In the genomic region with DNA sequence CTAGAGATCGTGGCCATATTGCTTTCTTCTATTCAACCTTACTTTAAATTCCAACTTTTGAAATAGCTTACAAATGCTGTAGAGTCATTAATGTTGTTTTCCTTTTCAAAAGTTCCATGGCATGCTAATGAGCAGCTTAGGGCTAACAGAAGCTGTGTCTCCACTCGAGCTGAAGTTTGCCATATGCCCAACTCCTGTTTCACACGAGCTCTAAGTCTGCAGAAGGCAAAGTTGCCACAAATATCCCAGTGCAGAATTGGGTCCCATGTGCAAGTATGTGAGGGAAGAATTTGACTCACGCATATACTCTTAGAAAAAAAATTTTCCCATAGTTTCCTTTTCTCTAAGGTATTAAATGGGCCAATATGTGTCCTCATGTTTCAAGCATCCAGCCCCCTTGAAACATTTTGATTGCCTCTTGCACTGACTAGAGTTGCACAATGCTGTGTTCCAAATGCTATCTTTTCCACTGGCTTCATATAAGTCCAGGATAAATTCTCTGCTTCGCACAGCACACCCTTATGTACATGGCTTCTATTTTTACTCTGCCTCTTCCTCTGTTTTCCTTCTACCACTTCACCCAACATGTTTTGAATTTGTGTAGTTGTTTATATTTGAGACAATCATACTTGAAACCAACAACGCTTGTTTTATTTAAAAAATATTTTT, we compare ENCODE assay signal across 27 mouse cellular contexts.
A peak's percentile ranks its signal among the peaks of the same experiment; 100 is the strongest.
DNase-seq lines count a peak whose midpoint lies in the region; ATAC-seq and TF ChIP-seq lines count a peak whose summit lies in the region.
"Had no signal": no experiment of that assay in that cellular context is flagged by ENCODE, and none has a peak within 500 bp of the region (broad histone marks: within the 10 kb centered on the region; RNA-seq: fewer than 3 reads in every experiment).

No protein-coding gene starts in this region.

- TF ChIP-seq EP300 in heart, postnatal 0 days (IDR thresholded peaks at IDR 0.05; ENCODE audit: low read depth): no peak

- intact Hi-C loops in heart, postnatal 25 days (cut with DNase I): no loop called here

- DNase-seq in cerebellum, postnatal 10 days: peak; percentile 14 to 26
- no peak for DNase-seq in cerebellum, adult 9-11 months
- peak; percentile 18 for DNase-seq in heart, postnatal 0 days (ENCODE audit: low spot score)
- no peak for DNase-seq in heart, postnatal 25 days (ENCODE audit: low spot score)
- DNase-seq in midbrain, postnatal 0 days (ENCODE audit: low spot score): peak; percentile 26
- DNase-seq in telencephalon, adult 2 months (ENCODE audit: low read depth, low spot score): peak; percentile 23
- no peak for DNase-seq in kidney, adult 11 months
- DNase-seq: adrenal gland, adult 2 months; adrenal gland, postnatal 36 days; cerebellum, adult 8-10 months; embryo, embryonic 11 days; heart, postnatal 36 days; kidney, postnatal 14 days; liver; lung, adult 2 months; lung, postnatal 10 days; thymus, postnatal 14 days had no signal

- H3K9ac ChIP-seq in heart, postnatal 0 days (replicated peaks; ENCODE audit: low read depth, low read length): no peak overlapping the region
- no peak overlapping the region for H3K9ac ChIP-seq in midbrain, postnatal 0 days (replicated peaks; ENCODE audit: low read length, poor library complexity, severe bottlenecking)
- H3K9ac ChIP-seq in midbrain, embryonic 15.5 days: no peak overlapping the region
- H3K9ac ChIP-seq: forebrain, embryonic 15.5 days; hindbrain, embryonic 12.5 days; liver, embryonic 14.5 days; midbrain, embryonic 13.5 days; neural tube, embryonic 15.5 days had no signal

- no peaks in the 10 kb centered on the region for H3K36me3 ChIP-seq in heart, postnatal 0 days (replicated peaks; ENCODE audit: control insufficient read depth, insufficient read depth, low read length)
- no peaks in the 10 kb centered on the region for H3K36me3 ChIP-seq in midbrain, postnatal 0 days (ENCODE audit: insufficient read depth, low read length)
- no peaks in the 10 kb centered on the region for H3K36me3 ChIP-seq in midbrain, embryonic 15.5 days (replicated peaks)
- H3K36me3 ChIP-seq: forebrain, embryonic 15.5 days; hindbrain, embryonic 12.5 days; midbrain, embryonic 13.5 days; neural tube, embryonic 15.5 days had no signal

- peaks cover 5% of the 10 kb centered on the region; the same call in 1 of the 2 replicates for H3K4me1 ChIP-seq in heart, postnatal 0 days (ENCODE audit: control insufficient read depth, insufficient read depth)
- peaks cover 3% of the 10 kb centered on the region; the same call in 1 of the 2 replicates for H3K4me1 ChIP-seq in midbrain, postnatal 0 days (ENCODE audit: insufficient read depth, low read length)
- H3K4me1 ChIP-seq in midbrain, embryonic 15.5 days: peaks cover 4% of the 10 kb centered on the region; the same call in 1 of the 2 replicates

- no peak overlapping the region for H3K4me2 ChIP-seq in heart, postnatal 0 days (ENCODE audit: low read depth, low read length)
- no peak overlapping the region for H3K4me2 ChIP-seq in midbrain, postnatal 0 days (ENCODE audit: low read depth, low read length, poor library complexity, severe bottlenecking)
- no peak overlapping the region for H3K4me2 ChIP-seq in midbrain, embryonic 15.5 days
- H3K4me2 ChIP-seq: forebrain, embryonic 15.5 days; hindbrain, embryonic 12.5 days; midbrain, embryonic 13.5 days; neural tube, embryonic 15.5 days had no signal

- H3K27me3 ChIP-seq in heart, postnatal 0 days (ENCODE audit: control insufficient read depth, insufficient read depth, low read length): no peaks in the 10 kb centered on the region
- H3K27me3 ChIP-seq in midbrain, postnatal 0 days (ENCODE audit: insufficient read depth, low read length): no peaks in the 10 kb centered on the region
- H3K27me3 ChIP-seq in midbrain, embryonic 15.5 days (replicated peaks): no peaks in the 10 kb centered on the region
- H3K27me3 ChIP-seq: CH12.LX had no signal

- H3K4me3 ChIP-seq in heart, postnatal 0 days (ENCODE audit: low read depth, low read length): no peak overlapping the region
- H3K4me3 ChIP-seq in midbrain, postnatal 0 days (ENCODE audit: low read depth, low read length): no peak overlapping the region
- no peak overlapping the region for H3K4me3 ChIP-seq in midbrain, embryonic 15.5 days
- H3K4me3 ChIP-seq: forebrain, embryonic 15.5 days; hindbrain, embryonic 12.5 days; midbrain, embryonic 13.5 days; neural tube, embryonic 15.5 days had no signal

- 70% methylated on average over 6 of the region's 6 CpGs for WGBS in heart, postnatal 0 days
- 79% methylated on average over 6 of the region's 6 CpGs for WGBS in midbrain, postnatal 0 days
- WGBS in midbrain, embryonic 15.5 days: 79% methylated on average over 6 of the region's 6 CpGs

- no peak overlapping the region for H3K27ac ChIP-seq in heart, postnatal 0 days (ENCODE audit: low read depth)
- H3K27ac ChIP-seq in midbrain, postnatal 0 days (ENCODE audit: low read depth, low read length): no peak overlapping the region
- H3K27ac ChIP-seq in midbrain, embryonic 15.5 days: no peak overlapping the region
- H3K27ac ChIP-seq: forebrain, embryonic 15.5 days; hindbrain, embryonic 12.5 days; liver, embryonic 14.5 days; macrophage; midbrain, embryonic 13.5 days; neural tube, embryonic 15.5 days had no signal

- 0 out of 2 replicates have a peak, but pooled peaks have one; percentile 33 for ATAC-seq in heart, postnatal 0 days (ENCODE audit: insufficient read depth, low read depth)
- no peak for ATAC-seq in midbrain, postnatal 0 days (ENCODE audit: low FRiP score)
- ATAC-seq in midbrain, embryonic 15.5 days (replicated peaks): no peak
- ATAC-seq: activated CD4-positive, CD25-positive, alpha-beta regulatory T cell, adult 4 months; forebrain, embryonic 15.5 days; intestine, postnatal 0 days; midbrain, embryonic 13.5 days had no signal

- H3K9me3 ChIP-seq in heart, postnatal 0 days (replicated peaks; ENCODE audit: control insufficient read depth, low read length): no peaks in the 10 kb centered on the region
- no peaks in the 10 kb centered on the region for H3K9me3 ChIP-seq in midbrain, postnatal 0 days (ENCODE audit: low read length)
- H3K9me3 ChIP-seq in midbrain, embryonic 15.5 days: no peaks in the 10 kb centered on the region
- H3K9me3 ChIP-seq: forebrain, embryonic 15.5 days; hindbrain, embryonic 12.5 days; midbrain, embryonic 13.5 days; neural tube, embryonic 15.5 days had no signal

- TF ChIP-seq CTCF in heart, postnatal 0 days (IDR thresholded peaks at IDR 0.05; ENCODE audit: low read depth): no peak
- TF ChIP-seq CTCF in midbrain, postnatal 0 days (IDR thresholded peaks at IDR 0.05): no peak

Comparison
In these comparisons a context has a peak if more than half of its experiments do, and no peak if none do; other contexts are left out.
1. DNase-seq: peak in cerebellum, postnatal 10 days (2 of 2), heart, postnatal 0 days (single experiment), midbrain, postnatal 0 days (single experiment) and telencephalon, adult 2 months (single experiment); none in cerebellum, adult 9-11 months (single experiment), heart, postnatal 25 days (single experiment) and kidney, adult 11 months (single experiment).